Mouse (Mus musculus) limb, embryonic 14.5 days (tissue): ENCODE data around the gene Dcaf7. TPM values are rescaled to one million over a fixed set of nuclear protein-coding genes. Genes with fewer than 3 reads are reported as not detected.

ENCODE experiments used
- ATAC-seq: fragments of 200-750 bp; cut with Nextera tagmentation; 2 replicates; pipeline ENCODE4 v1.8.0; 2017; ENCODE audit warnings: low read depth, moderate number of reproducible peaks, moderate TSS enrichment; ENCODE audit not compliant: low FRiP score
- DNase-seq: peaks from one replicate; pipeline ENCODE4 v3.0.0-alpha.2; 2015; ENCODE audit warnings: low spot score
- H3K27ac ChIP-seq: fragments of 300-500 bp; sonication (generic); replicated peaks from 2 replicates; pipeline ENCODE4 v1.5.1; 2014; ENCODE audit warnings: low read depth, mild to moderate bottlenecking, low read length, moderate library complexity, mixed read lengths
- H3K27me3 ChIP-seq: fragments of 300-500 bp; sonication (generic); 2 replicates; pipeline ENCODE4 v1.6.1; 2014; ENCODE audit warnings: low read length, mixed read lengths; ENCODE audit not compliant: control insufficient read depth, insufficient read depth
- H3K36me3 ChIP-seq: fragments of 300-500 bp; sonication (generic); 2 replicates; pipeline ENCODE4 v1.6.1; 2014; ENCODE audit warnings: mild to moderate bottlenecking, low read length, moderate library complexity, mixed read lengths; ENCODE audit not compliant: control insufficient read depth, insufficient read depth
- H3K4me1 ChIP-seq: fragments of 300-500 bp; sonication (generic); 2 replicates; pipeline ENCODE4 v1.6.1; 2014; ENCODE audit warnings: antibody characterized with exemption, low read length, mixed read lengths; ENCODE audit not compliant: control insufficient read depth, insufficient read depth
- H3K4me2 ChIP-seq: fragments of 300-500 bp; sonication (generic); replicated peaks from 2 replicates; pipeline ENCODE4 v1.6.1; 2014; ENCODE audit warnings: low read depth, mild to moderate bottlenecking, low read length, moderate library complexity; ENCODE audit not compliant: severe bottlenecking
- H3K4me3 ChIP-seq: fragments of 300-500 bp; sonication (generic); replicated peaks from 2 replicates; pipeline ENCODE4 v1.5.1; 2014; ENCODE audit warnings: low read length
- H3K9ac ChIP-seq: fragments of 300-500 bp; sonication (generic); 2 replicates; pipeline ENCODE4 v1.6.1; 2014; ENCODE audit warnings: mild to moderate bottlenecking, low read depth, low read length, moderate library complexity; ENCODE audit not compliant: severe bottlenecking
- H3K9me3 ChIP-seq: fragments of 300-500 bp; sonication (generic); 2 replicates; pipeline ENCODE4 v1.6.1; 2016; ENCODE audit warnings: low read length; ENCODE audit not compliant: control insufficient read depth
- POLR2A ChIP-seq: fragments of 200-500 bp; IDR thresholded peaks from 2 replicates; pipeline ENCODE4 v1.8.0; 2012; ENCODE audit warnings: inconsistent platforms, mild to moderate bottlenecking, moderate library complexity, borderline replicate concordance; ENCODE audit not compliant: insufficient read depth, insufficient read length; ENCODE audit errors: extremely low read depth
- WGBS: fragments of 180-500 bp; shearing (Covaris S2); extraction: QIAGEN DNeasy Blood & Tissue Kit; methylation state at CpG from one replicate; pipeline ENCODE4 v1.1.7; 2014; 5-methylcytosine and 5-hydroxymethylcytosine counted together
- polyA plus RNA-seq, 2 experiments: library from polyadenylated mRNA; depleted of rRNA in 1 of 2; stranded (reverse) in 1 of 2; unstranded in 1 of 2; fragments of >200 nt; fragmentation: Nextera tagmentation in 1 of 2; extraction: Ambion mirVana in 1 of 2; gene quantifications; 2 replicates each; pipeline versions ENCODE4 v1.2.1 to v1.2.3; 2012 to 2014

The Dcaf7 gene
- polyA plus RNA-seq, 2 experiments: 63.0 to 63.3 TPM

DNA sequence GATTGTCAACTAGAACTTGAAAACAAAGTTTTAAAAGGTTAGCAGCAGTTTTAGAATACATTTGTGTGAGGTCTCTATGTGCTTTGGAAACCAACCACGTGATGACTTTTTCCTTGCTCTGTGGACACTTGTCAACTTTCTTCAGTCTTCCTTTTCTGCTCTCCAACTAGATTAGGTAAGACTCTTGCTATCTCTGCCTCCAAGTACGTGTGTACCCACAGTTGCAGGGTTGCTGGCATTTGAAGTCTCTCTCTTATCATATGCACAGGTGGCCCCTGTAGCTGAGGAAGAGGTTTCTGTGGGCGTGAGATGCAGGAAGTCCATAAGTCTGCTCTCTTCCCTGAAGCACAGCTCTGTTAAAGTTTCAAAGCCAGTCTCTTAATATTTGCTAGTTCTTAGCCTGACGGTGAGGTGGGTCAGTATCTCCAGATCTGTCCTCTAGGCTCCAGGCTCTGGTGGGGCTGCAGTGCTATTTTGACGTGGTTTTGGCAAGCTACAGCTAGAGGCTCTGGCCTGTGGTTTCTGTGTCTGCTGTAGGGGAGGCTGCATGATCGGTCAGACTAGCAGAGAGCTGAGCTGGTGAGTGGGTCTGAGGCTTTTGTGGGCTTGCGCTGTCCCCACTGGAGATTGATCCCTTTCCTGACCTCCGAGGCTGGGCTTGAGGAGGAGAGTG lies 20.3 kb downstream of the Dcaf7 start:
- no peak for TF ChIP-seq POLR2A
- ATAC-seq (no peak), DNase-seq (no peak)
- no peak overlapping the region for H3K4me2 ChIP-seq
- WGBS: 87% methylated on average over 8 of the region's 8 CpGs
- H3K27ac ChIP-seq: no peak overlapping the region
- H3K9ac ChIP-seq: no peak overlapping the region
- H3K36me3 ChIP-seq: peaks cover 78% of the 10 kb centered on the region
- H3K27me3 ChIP-seq: no peaks in the 10 kb centered on the region
- no peak overlapping the region for H3K4me3 ChIP-seq
- H3K4me1 ChIP-seq: no peaks in the 10 kb centered on the region
- no peaks in the 10 kb centered on the region for H3K9me3 ChIP-seq

DNA sequence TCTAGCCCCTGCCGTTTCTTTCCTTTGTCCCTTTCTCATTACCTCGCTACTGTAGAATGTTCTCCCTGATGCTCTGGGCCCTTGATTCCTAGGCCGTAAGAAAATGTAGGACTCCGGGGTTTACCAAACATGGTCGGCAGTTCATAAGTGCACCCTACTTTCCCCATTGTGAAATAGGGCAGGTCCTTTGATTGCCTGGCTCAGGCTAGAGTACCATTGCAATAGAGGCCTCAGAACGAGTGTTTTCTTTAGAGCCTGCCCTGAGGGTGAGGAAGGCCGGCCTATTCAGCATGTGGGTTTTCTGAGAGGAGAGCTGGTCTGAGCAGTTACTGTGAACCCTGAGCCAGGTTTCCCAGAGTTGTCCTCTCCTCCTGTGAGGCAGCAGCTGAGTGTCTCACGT lies 21.3 kb downstream of the Dcaf7 start:
- no peak for TF ChIP-seq POLR2A
- H3K9ac ChIP-seq: no peak overlapping the region
- no peak overlapping the region for H3K4me2 ChIP-seq
- H3K4me3 ChIP-seq: no peak overlapping the region
- H3K27me3 ChIP-seq: no peaks in the 10 kb centered on the region
- H3K9me3 ChIP-seq: no peaks in the 10 kb centered on the region
- H3K27ac ChIP-seq: no peak overlapping the region
- DNase-seq (no peak), ATAC-seq (no peak)
- no peaks in the 10 kb centered on the region for H3K4me1 ChIP-seq
- peaks cover 68% of the 10 kb centered on the region for H3K36me3 ChIP-seq
- 83% methylated on average over 8 of the region's 8 CpGs for WGBS

DNA sequence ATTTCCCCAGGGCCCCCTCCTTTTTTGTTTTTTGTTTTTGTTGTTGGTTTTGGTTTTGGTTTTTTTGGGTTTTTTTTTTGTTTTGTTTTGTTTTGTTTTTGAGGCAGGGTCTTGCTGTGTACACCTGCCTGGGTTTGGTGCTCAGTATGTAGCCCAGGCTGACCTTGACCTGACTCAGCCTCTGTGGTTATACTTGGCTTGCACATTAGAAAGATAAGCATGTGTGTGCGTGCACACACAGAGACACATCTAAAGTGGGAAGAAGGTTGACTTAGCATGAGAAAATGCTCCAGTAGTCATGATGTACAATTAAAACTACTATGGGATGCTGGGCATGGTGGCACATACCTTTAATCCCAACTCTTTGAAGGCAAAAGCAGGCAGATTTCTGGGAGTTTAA lies 23.9 kb downstream of the Dcaf7 start:
- Histone ChIP-seq H3K4me1 (no peaks in the 10 kb centered on the region), H3K4me3 (no peak overlapping the region), H3K9ac (no peak overlapping the region), H3K36me3 (peaks cover 42% of the 10 kb centered on the region), H3K27ac (no peak overlapping the region), H3K27me3 (no peaks in the 10 kb centered on the region), H3K4me2 (no peak overlapping the region), H3K9me3 (no peaks in the 10 kb centered on the region)
- TF ChIP-seq POLR2A: no peak
- ATAC-seq: no peak
- 93% methylated on average over 1 of the region's 1 CpGs for WGBS
- DNase-seq: no peak

DNA sequence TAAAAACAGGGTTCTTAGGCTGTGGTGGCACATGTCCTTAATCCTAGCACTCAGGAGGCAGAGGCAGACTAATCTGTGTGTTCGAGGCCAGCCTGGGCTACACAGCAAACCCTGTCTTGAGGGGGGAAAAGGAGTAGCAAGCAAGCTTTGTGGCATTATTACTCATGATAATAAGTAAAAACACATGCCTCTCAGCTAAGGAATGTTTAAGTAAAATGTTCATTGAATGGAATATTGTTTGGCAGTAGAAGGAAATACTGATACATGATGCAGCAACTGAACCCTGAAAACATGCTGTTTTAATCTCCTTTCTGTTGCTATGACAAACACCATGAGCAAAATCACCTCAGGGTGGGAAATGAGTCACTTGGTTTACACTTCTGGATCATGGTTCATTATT lies 24.6 kb downstream of the Dcaf7 start:
- H3K9me3 ChIP-seq: no peaks in the 10 kb centered on the region
- H3K27ac ChIP-seq: no peak overlapping the region
- H3K27me3 ChIP-seq: no peaks in the 10 kb centered on the region
- no peak for DNase-seq
- no peak overlapping the region for H3K4me2 ChIP-seq
- no peak overlapping the region for H3K9ac ChIP-seq
- 79% methylated on average over 1 of the region's 1 CpGs for WGBS
- peaks cover 35% of the 10 kb centered on the region for H3K36me3 ChIP-seq
- ATAC-seq: no peak
- H3K4me3 ChIP-seq: no peak overlapping the region
- no peak for TF ChIP-seq POLR2A
- H3K4me1 ChIP-seq: no peaks in the 10 kb centered on the region

DNA sequence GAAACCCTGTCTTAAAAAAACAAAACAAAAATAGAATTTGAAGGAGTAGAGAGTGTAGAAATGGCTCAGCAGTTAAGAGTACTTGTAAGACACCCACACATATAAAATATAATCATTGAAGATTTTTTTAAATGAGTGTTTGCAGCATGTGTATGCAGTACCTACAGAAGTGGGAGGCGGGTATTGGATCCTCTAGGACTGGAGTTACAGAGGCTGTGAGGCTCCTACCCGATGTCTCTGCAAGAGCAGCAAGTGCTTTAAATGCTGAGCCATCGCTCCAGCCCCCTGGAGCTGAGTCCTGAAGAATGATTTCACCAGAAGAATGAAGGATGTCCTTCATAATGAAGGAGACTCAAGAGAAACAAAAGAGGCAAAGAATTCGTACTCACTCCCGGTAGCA lies 27.1 kb downstream of the Dcaf7 start:
- ATAC-seq (no peak), DNase-seq (no peak)
- WGBS: 85% methylated on average over 5 of the region's 5 CpGs
- no peak overlapping the region for H3K9ac ChIP-seq
- H3K4me3 ChIP-seq: no peak overlapping the region
- H3K27me3 ChIP-seq: no peaks in the 10 kb centered on the region
- H3K9me3 ChIP-seq: no peaks in the 10 kb centered on the region
- no peaks in the 10 kb centered on the region; the same call in 1 of the 2 replicates for H3K4me1 ChIP-seq
- TF ChIP-seq POLR2A: no peak
- peaks cover 12% of the 10 kb centered on the region for H3K36me3 ChIP-seq
- no peak overlapping the region for H3K4me2 ChIP-seq
- no peak overlapping the region for H3K27ac ChIP-seq
